10 mouse cellular contexts compared by ENCODE assay signal in the genomic region with DNA sequence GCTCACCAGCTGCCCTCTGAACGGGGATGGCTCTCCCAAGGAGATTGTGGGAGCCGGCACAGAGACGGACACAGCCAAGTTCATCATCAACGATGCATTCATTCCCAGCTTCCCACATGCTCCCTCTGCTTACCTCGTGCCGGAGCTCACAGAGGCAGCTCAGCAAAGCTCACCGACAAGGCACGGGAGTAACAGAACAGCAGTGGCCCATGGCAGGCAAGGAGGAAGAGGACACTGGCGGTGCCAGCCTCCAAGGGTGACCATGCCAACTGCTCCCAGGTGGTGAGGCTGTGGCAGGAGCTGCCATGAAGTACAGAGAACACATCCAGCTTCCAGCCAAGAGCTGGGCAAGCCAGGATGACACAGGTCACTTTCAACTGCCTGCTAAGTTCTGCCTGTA. TPM values are rescaled to one million over a fixed set of nuclear protein-coding genes. Genes with fewer than 3 reads are reported as not detected.
DNase-seq lines count a peak whose midpoint lies in the region; ATAC-seq lines count a peak whose summit lies in the region.
"Had no signal": no experiment of that assay in that cellular context is flagged by ENCODE, and none has a peak within 500 bp of the region (broad histone marks: within the 10 kb centered on the region; RNA-seq: fewer than 3 reads in every experiment).

No protein-coding gene starts in this region.

- no peak overlapping the region for H3K9ac ChIP-seq in heart, embryonic 13.5 days
- no peak overlapping the region for H3K9ac ChIP-seq in heart, embryonic 11.5 days (ENCODE audit: low read depth, low read length)
- H3K9ac ChIP-seq in midbrain, embryonic 12.5 days (replicated peaks), result no peak overlapping the region
- H3K9ac ChIP-seq in midbrain, embryonic 13.5 days (replicated peaks), result no peak overlapping the region
- H3K9ac ChIP-seq in hindbrain, embryonic 12.5 days, result no peak overlapping the region
- H3K9ac ChIP-seq in neural tube, embryonic 14.5 days (replicated peaks; ENCODE audit: low read depth, low read length), result no peak overlapping the region

- H3K36me3 ChIP-seq in heart, embryonic 13.5 days, result no peaks in the 10 kb centered on the region
- H3K36me3 ChIP-seq in heart, embryonic 11.5 days (ENCODE audit: control insufficient read depth, insufficient read depth, low read length), result no peaks in the 10 kb centered on the region
- peaks cover 13% of the 10 kb centered on the region; the same call in 1 of the 2 replicates for H3K36me3 ChIP-seq in midbrain, embryonic 12.5 days
- no peaks in the 10 kb centered on the region for H3K36me3 ChIP-seq in midbrain, embryonic 13.5 days
- H3K36me3 ChIP-seq in hindbrain, embryonic 12.5 days, result no peaks in the 10 kb centered on the region
- H3K36me3 ChIP-seq in neural tube, embryonic 14.5 days (ENCODE audit: control insufficient read depth, insufficient read depth, low read length), result no peaks in the 10 kb centered on the region

- H3K27ac ChIP-seq in heart, embryonic 13.5 days (replicated peaks), result peak overlapping the region; percentile 70; the same call in 1 of the 2 replicates
- H3K27ac ChIP-seq in heart, embryonic 11.5 days (ENCODE audit: low read depth, low read length), result no peak overlapping the region
- H3K27ac ChIP-seq in midbrain, embryonic 12.5 days (replicated peaks), result peak overlapping the region; percentile 75
- H3K27ac ChIP-seq in midbrain, embryonic 13.5 days, result no peak overlapping the region
- H3K27ac ChIP-seq in hindbrain, embryonic 12.5 days, result peak overlapping the region; percentile 79; the same call in 1 of the 2 replicates
- H3K27ac ChIP-seq in neural tube, embryonic 14.5 days (ENCODE audit: low read depth, low read length), result peak overlapping the region; percentile 64; the same call in 1 of the 2 replicates

- H3K4me3 ChIP-seq in heart, embryonic 13.5 days, result no peak overlapping the region
- H3K4me3 ChIP-seq in heart, embryonic 11.5 days (ENCODE audit: low read depth, low read length), result no peak overlapping the region
- H3K4me3 ChIP-seq in midbrain, embryonic 12.5 days, result no peak overlapping the region
- H3K4me3 ChIP-seq in midbrain, embryonic 13.5 days (replicated peaks), result no peak overlapping the region
- no peak overlapping the region for H3K4me3 ChIP-seq in hindbrain, embryonic 12.5 days
- no peak overlapping the region for H3K4me3 ChIP-seq in neural tube, embryonic 14.5 days (ENCODE audit: low read depth, low read length)

- H3K9me3 ChIP-seq in heart, embryonic 13.5 days, result no peaks in the 10 kb centered on the region
- no peaks in the 10 kb centered on the region for H3K9me3 ChIP-seq in heart, embryonic 11.5 days (replicated peaks; ENCODE audit: control insufficient read depth, low read length)
- H3K9me3 ChIP-seq in midbrain, embryonic 12.5 days, result no peaks in the 10 kb centered on the region
- no peaks in the 10 kb centered on the region for H3K9me3 ChIP-seq in midbrain, embryonic 13.5 days
- no peaks in the 10 kb centered on the region for H3K9me3 ChIP-seq in hindbrain, embryonic 12.5 days (replicated peaks)
- H3K9me3 ChIP-seq in neural tube, embryonic 14.5 days (ENCODE audit: control insufficient read depth, low read length), result no peaks in the 10 kb centered on the region

- 82% methylated on average over 9 of the region's 9 CpGs for WGBS in heart, embryonic 13.5 days
- WGBS in heart, embryonic 11.5 days (ENCODE audit: insufficient replicate concordance), result 84% methylated on average over 9 of the region's 9 CpGs
- 78% methylated on average over 9 of the region's 9 CpGs for WGBS in midbrain, embryonic 12.5 days
- 62% methylated on average over 9 of the region's 9 CpGs for WGBS in midbrain, embryonic 13.5 days
- WGBS in hindbrain, embryonic 12.5 days, result 70% methylated on average over 9 of the region's 9 CpGs
- WGBS in neural tube, embryonic 14.5 days, result 38% methylated on average over 9 of the region's 9 CpGs

- DNase-seq in layer of hippocampus, adult 8-10 months (ENCODE audit: low spot score in 2 of 2), result no peak
- DNase-seq: adrenal gland, postnatal 36 days; liver; spleen, adult 18-20 months had no signal

- H3K4me2 ChIP-seq in heart, embryonic 13.5 days, result no peak overlapping the region
- no peak overlapping the region for H3K4me2 ChIP-seq in heart, embryonic 11.5 days
- no peak overlapping the region for H3K4me2 ChIP-seq in midbrain, embryonic 12.5 days (replicated peaks)
- no peak overlapping the region for H3K4me2 ChIP-seq in midbrain, embryonic 13.5 days (replicated peaks)
- no peak overlapping the region for H3K4me2 ChIP-seq in hindbrain, embryonic 12.5 days (replicated peaks)
- no peak overlapping the region for H3K4me2 ChIP-seq in neural tube, embryonic 14.5 days (ENCODE audit: low read depth, low read length)

- no peaks in the 10 kb centered on the region for H3K27me3 ChIP-seq in heart, embryonic 13.5 days (replicated peaks)
- no peaks in the 10 kb centered on the region for H3K27me3 ChIP-seq in heart, embryonic 11.5 days (ENCODE audit: control insufficient read depth, insufficient read depth, low read length)
- no peaks in the 10 kb centered on the region for H3K27me3 ChIP-seq in midbrain, embryonic 12.5 days
- H3K27me3 ChIP-seq in midbrain, embryonic 13.5 days, result no peaks in the 10 kb centered on the region
- 0 out of 2 replicates have a peak, but pooled peaks cover 3% of the 10 kb centered on the region for H3K27me3 ChIP-seq in hindbrain, embryonic 12.5 days
- no peaks in the 10 kb centered on the region for H3K27me3 ChIP-seq in neural tube, embryonic 14.5 days (ENCODE audit: control insufficient read depth, insufficient read depth, low read length)

- peaks cover 53% of the 10 kb centered on the region for H3K4me1 ChIP-seq in heart, embryonic 13.5 days
- H3K4me1 ChIP-seq in heart, embryonic 11.5 days (ENCODE audit: control insufficient read depth, insufficient read depth, low read length), result peaks cover 25% of the 10 kb centered on the region
- H3K4me1 ChIP-seq in midbrain, embryonic 12.5 days, result peaks cover 68% of the 10 kb centered on the region
- peaks cover 81% of the 10 kb centered on the region for H3K4me1 ChIP-seq in midbrain, embryonic 13.5 days (replicated peaks)
- H3K4me1 ChIP-seq in hindbrain, embryonic 12.5 days, result peaks cover 62% of the 10 kb centered on the region
- peaks cover 34% of the 10 kb centered on the region for H3K4me1 ChIP-seq in neural tube, embryonic 14.5 days (ENCODE audit: control insufficient read depth, insufficient read depth, low read length)

- no peak for ATAC-seq in heart, embryonic 13.5 days (ENCODE audit: extremely low read depth, insufficient number of reproducible peaks, low FRiP score, low TSS enrichment)
- no peak for ATAC-seq in heart, embryonic 11.5 days (replicated peaks; ENCODE audit: insufficient number of reproducible peaks, low FRiP score, low TSS enrichment)
- no peak for ATAC-seq in midbrain, embryonic 12.5 days (ENCODE audit: low FRiP score, low read depth)
- ATAC-seq in midbrain, embryonic 13.5 days, result no peak
- no peak for ATAC-seq in hindbrain, embryonic 12.5 days (ENCODE audit: low FRiP score)
- ATAC-seq in neural tube, embryonic 14.5 days (ENCODE audit: low read depth), result no peak

RNA-seq across cellular contexts. Expression of gene Spsb4, which starts 45.6 kb away (rescaled TPM):
- 55.5 and 61.4 TPM in 2 replicates for polyA plus RNA-seq in heart, embryonic 13.5 days (2015; fragmentation: Nextera tagmentation; extraction: Ambion mirVana)
- 42.0 and 48.3 TPM in 2 replicates for polyA plus RNA-seq in heart, embryonic 11.5 days (2014; fragmentation: Nextera tagmentation; extraction: Ambion mirVana)
- 122 and 126 TPM in 2 replicates for polyA plus RNA-seq in midbrain, embryonic 12.5 days (2016; fragmentation: Nextera tagmentation; extraction: Ambion mirVana)
- 64.2 and 64.9 TPM in 2 replicates for polyA plus RNA-seq in midbrain, embryonic 13.5 days (2015; fragmentation: Nextera tagmentation; extraction: Ambion mirVana)
- polyA plus RNA-seq in hindbrain, embryonic 12.5 days (2016; fragmentation: Nextera tagmentation; extraction: Ambion mirVana), result 88.2 and 89.2 TPM in 2 replicates
- polyA plus RNA-seq in neural tube, embryonic 14.5 days (2014; fragmentation: Nextera tagmentation; extraction: Ambion mirVana), result 22.9 and 29.7 TPM in 2 replicates
- total RNA-seq in layer of hippocampus, adult 8-10 months (2022), result 1 to 10 TPM; 3.2 to 6.0 (median 4.1) TPM

Comparison
In these comparisons a context has a peak if more than half of its experiments do, and no peak if none do; other contexts are left out.
1. H3K27ac ChIP-seq: peak in heart, embryonic 13.5 days (single experiment), midbrain, embryonic 12.5 days (single experiment), hindbrain, embryonic 12.5 days (single experiment) and neural tube, embryonic 14.5 days (single experiment); none in heart, embryonic 11.5 days (single experiment) and midbrain, embryonic 13.5 days (single experiment).